Mouse (Mus musculus) spleen, postnatal 36 days (tissue): ENCODE measurements around the gene Nanos3.

ENCODE experiments used
- DNase-seq, 2 experiments: peaks; one replicate each; pipeline ENCODE4 v3.0.0; 2022; ENCODE audit warnings: low spot score in 2 of 2, mixed read lengths in 1 of 2

Gene Nanos3

DNA sequence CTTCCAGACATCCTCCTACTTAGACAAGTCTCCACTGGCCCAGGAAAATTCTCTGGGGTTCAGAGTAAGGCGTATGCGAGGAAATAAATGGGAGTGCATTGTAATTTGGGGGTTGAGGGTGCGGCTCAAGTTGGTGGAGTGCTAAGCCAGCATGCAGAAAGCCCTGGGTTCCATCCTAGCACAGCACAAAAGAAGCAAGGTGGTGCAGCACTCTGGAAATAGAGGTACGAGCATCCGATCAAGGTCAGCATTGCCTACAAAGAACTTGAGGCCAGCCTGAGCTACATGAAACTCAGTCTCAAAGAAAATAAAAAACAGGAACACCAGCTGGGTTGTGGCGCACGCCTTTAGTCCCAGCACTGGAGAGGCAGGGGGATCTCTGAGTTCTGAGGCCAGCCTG, at the start of gene Nanos3:
Gene Nanos3 (minus strand): TSS at position 101 of the 400 bp plus-strand sequence.
- no peak for DNase-seq

DNA sequence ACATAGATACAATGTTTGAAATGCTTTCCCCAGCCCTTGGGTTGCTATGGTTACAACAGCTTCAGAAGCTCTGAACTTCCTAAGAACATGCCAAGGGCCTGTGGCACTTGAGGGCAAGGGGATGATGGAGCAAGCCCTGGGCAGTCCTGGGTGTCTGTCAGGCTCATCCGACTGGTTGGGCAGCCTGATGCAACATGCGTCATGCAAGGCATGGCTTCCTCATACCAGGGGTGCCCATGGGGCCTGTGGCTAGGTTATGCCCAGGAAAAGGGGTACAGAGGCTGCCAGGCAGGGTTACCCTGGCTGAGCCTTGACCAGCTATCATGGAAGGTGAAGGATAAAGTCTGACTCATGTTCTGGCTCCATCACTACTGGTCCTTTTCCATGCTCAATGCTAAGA, 48.0 kb upstream of the Nanos3 start:
- DNase-seq = no peak

GRCm38 (mm10) chr8:84230735-84231134, 45.7 kb upstream of the Nanos3 start:
- no peak for DNase-seq

DNA sequence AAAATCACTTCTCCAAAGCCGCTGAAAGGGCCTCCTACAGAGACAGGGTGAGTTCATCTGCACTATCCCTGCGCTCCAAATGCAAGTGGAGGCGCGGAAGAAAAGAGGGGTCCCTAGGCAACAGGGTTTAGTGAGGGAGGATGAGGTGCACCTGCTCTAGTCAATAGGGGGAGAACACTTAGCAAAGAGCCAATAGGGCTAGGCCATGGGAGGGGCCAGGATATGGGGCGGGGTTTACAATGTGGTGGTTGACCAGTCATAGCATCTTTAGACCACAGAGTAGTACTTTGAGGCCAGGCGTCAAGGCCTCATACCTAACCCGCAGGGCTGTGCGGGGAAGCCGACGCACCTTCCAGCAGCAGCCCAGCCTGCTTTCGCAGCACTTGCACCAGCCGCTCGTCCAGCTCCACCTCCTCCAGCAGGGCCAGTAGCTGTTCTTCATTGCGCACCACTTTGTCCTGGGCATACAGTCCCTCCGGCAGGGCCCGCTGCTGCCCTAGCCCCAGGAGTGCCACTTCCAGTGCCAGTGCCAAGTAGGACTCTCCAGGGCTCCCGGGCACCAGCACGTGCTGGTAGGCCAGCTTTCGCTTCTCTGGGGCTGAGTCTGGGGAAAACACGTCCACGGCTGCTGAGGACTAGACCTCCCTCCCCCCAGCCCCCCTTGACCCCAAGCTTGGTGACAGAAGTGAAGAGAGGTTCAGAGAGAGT, 38.5 kb upstream of the Nanos3 start:
- DNase-seq = no peak

DNA sequence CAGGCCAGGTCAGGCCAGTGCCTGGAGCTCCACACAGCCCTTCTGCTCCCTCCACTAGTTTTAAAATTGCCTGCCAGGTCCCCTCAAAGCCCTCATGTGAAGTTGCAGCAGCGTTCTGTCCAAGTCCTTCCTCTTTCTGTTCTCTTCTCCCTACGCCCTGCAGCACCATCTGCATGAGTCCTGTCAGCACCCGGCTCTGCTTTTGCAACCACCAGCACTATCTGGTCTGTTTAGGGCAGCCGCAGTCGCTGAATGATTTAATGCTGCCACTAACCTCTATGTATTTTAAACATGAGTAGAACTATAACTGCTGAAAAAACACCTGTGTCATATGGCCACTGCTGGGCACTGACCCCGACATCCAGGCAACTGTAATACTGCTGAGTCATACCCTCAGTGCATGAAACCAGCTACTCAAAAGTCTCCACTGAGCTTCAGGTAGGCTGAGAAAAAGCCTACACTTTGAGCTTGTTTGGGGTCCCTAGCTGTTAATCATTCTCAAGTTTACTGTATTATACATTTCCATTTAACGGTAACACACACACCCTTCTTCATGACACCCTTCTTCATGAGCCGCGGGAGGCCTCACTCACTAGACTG, 37.6 kb upstream of the Nanos3 start:
- DNase-seq = peak in 1 of 2 experiments; percentile 31

GRCm38 (mm10) chr8:84220105-84220504, 35.1 kb upstream of the Nanos3 start:
- DNase-seq = peak in 1 of 2 experiments; percentile 15

DNA sequence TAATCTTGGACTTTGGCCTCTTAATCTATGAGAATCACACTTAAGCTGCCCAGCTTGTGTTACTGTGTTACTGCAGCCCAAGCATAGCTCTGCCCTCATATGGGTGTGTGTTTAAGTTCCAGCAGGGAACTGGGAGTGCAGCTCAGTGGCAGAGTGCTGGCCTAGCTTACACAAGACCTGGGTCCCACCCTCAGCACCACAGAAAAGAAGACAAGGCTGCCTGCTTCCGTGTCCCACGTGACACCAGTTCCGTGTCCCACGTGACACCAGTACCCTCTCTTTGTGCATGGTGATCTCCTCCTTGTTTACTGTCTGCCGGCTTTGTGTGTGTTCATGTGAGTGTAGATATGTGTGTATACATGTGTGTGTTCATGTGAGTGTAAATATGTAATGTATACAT, 33.1 kb upstream of the Nanos3 start:
- peak in 1 of 2 experiments; percentile 9 for DNase-seq

DNA sequence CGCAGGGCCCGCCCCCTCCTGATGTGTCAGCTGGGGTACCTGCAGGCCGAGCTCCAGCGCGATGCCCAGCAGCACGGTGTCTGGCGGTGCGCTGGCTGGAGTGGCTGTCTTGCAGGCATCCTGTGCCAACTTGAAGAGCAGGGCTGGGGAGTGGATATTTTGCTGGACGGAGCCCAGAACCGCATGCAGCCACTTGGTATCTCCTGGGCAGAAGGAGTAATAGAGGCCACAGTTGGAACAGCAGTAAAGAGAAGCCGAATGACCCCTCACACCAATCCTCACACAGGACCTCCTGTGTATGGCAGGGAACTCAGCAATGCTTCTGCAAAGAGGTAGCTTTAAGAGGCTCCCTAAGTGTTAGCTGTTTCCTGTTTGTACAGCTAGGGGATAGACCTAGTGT, 32.2 kb upstream of the Nanos3 start:
- DNase-seq = no peak

GRCm38 (mm10) chr8:84213277-84213676, 28.3 kb upstream of the Nanos3 start:
- DNase-seq = no peak

GRCm38 (mm10) chr8:84211881-84212563, 27.0 kb upstream of the Nanos3 start:
- no peak for DNase-seq

DNA sequence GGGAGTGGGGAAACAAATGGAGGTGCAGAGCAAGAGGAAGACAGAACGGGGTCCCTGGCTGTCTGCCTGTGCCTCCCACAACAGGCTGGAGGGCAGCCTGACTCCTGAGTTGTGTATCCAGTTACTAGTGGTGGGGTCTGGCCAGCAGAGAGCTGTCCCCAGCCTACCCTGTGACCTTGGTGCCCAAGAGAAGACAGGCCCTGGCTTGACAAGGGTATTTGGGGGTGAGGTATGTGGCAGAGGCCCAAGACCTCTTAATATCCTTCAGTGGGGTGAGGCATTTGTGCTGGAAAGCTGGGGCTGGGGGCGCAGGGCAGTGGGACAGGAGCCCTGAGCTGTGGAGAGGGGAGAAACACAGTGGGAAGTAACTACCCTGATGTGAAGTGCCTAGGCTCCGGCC, 26.2 kb upstream of the Nanos3 start:
- DNase-seq = no peak

GRCm38 (mm10) chr8:84210167-84210791, 25.3 kb upstream of the Nanos3 start:
- peak; percentile 68 to 74 for DNase-seq

DNA sequence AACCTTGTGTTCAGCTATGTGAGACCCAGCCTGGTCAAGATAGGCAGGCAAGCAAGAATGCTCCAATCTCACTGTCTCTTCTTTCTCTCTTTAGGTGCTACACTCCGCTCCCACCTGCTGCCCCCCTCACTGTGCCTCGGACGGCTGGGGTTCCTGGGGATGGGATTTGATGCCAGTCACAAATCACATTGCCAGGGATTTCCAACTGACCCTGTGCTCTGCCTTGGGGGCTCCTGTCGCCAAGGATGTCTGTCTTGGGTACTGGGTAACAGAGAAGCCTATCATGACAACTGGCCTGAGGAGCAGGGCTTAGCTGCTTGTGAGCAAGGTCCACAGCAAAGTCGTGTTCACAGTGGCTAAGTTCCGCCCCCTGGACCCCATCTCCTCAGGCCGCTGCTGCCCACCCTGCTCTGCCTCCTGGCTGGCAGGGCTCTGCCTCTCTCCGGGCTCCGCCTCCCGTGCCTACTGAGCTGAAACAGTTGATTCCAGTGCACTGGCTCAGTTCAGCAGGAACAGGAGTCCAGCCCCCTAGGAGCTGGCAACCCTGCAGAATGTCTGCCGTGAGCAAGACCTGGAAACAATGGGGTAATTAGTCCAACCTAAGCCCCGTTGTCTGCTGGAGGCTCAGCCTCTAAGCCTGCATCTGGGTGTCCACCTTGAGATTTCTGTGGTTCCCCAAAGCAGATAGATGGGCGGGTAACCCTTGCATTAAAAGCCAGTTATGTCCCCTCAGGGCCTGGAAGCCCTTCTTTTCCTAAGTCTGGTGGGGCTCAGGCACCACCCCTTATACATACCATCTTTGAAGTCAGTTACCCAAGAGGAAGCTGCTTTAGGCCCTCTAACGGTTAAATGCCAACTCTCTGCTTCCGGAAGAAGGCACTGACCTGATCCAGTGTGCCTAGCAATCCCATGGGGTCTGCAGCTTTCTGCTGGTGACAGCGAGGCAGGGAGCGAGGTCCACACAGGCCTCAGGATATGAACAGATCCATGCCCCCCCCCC, 23.7 kb upstream of the Nanos3 start:
- no peak for DNase-seq

- peak; percentile 35 to 56 for DNase-seq
These were observed 22.8 kb upstream of the Nanos3 start for GRCm38 (mm10) chr8:84207811-84208210.

DNA sequence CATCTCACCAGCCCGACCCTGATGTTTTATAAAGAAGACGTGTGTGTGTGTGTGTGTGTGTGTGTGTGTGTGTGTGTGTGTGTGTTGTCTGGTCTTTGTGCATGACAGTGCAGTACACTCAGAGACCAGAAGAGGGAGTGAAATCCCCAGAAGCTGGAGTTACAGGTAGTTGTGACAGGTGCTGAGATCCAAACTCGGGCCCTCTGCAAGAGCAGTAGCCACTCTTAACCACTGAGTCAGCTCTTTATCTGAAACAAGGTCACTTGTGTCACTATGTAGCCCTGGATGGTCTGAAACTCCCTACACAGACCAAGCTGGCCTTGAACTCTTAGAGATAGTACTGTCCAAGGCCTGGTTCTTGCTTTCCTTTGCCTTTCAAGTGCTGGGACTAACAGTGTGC, 21.6 kb upstream of the Nanos3 start:
- no peak for DNase-seq

GRCm38 (mm10) chr8:84205073-84205472, 20.1 kb upstream of the Nanos3 start:
- no peak for DNase-seq

GRCm38 (mm10) chr8:84203975-84204772, 19.2 kb upstream of the Nanos3 start:
- peak; percentile 50 to 66 for DNase-seq

DNA sequence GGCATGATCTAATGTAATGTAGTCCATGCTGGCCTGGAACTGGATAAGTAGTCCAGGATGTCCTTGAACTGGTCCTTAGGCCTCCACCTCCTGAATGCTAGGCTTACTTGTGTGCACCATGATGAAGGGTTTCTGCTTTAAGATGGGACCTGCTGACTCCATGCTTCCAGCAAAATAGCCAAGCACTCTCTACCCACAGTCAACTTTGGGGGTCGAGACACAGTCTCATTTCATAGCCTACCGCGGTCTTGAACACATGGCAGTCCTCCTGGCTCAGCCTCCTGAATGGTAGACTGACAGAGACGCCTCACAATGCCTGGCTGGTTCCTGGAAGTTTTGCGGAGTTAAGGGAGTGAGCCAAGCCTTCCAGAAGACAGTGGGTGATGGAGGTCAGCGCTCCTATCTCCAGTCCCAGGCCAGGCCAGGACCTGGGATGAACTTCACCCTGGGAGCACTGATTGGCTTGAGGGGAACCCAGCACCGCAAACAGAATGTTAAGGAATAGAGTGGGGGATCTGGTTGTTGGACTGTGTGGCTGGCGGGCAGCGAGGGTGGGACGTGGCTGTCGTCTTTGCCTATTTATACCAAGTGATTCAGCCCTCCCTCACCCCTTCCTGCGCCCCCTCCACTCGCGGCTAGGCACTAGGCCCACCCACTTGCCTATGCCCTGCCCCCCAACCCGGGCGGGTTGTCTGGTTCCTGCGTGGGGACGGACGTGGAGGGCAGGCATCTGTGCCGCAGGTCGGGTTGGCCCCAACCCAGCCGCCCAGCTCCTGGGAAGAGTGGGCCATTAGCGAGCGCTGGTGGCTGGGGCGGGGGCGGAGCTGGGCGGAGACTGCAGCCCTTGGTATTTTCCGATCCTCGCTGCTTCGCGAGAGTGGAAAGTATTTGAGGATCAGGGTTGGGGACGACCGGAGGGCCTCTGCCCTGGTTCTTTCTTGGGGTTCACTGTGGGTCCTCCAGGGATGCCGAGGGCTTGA, 18.2 kb upstream of the Nanos3 start:
- DNase-seq = peak; percentile 77

GRCm38 (mm10) chr8:84202466-84202865, 17.4 kb upstream of the Nanos3 start:
- DNase-seq = peak in 1 of 2 experiments; percentile 40
